Mouse (Mus musculus) forelimb bud, embryonic 11.5 days (tissue): ENCODE results near the gene Abcb8.

Experiments used
- DNase-seq: peaks from one replicate; pipeline ENCODE4 v3.0.0-alpha.2; 2012; ENCODE audit warnings: low read depth, low spot score

Gene Abcb8

GRCm38 (mm10) chr5:24455076-24455475, 61.6 kb downstream of the Abcb8 start:
- DNase-seq, result no peak

GRCm38 (mm10) chr5:24455613-24456012, 62.1 kb downstream of the Abcb8 start:
- no peak for DNase-seq
